Mouse (Mus musculus): Measurements from ENCODE around the gene Eaf2.

- TF ChIP-seq CTCF (IDR thresholded peaks at IDR 0.05; ENCODE audit: borderline replicate concordance, extremely low read depth, insufficient read depth, insufficient read length) (no peak), POLR2A (IDR thresholded peaks at IDR 0.05; ENCODE audit: borderline replicate concordance, extremely low read depth, insufficient read depth, insufficient read length, poor library complexity, severe bottlenecking) (no peak)
These were observed 103.1 kb downstream of the Eaf2 start for GRCm38 (mm10) chr16:36771703-36772102.

All from brain, embryonic 14.5 days (tissue).